Mouse (Mus musculus) adrenal gland, postnatal 4 days (tissue): Measurements from ENCODE around the gene Sesn1. TPM values are rescaled to one million over a fixed set of nuclear protein-coding genes. Genes with fewer than 3 reads are reported as not detected.
A peak's percentile ranks its signal among the peaks of the same experiment; 100 is the strongest.
"Not testable (repeated sequence)": the region's sequence is repeated elsewhere in the genome, so short reads cannot be mapped to it uniquely, and the experiment has no call there.

Source experiments
- DNase-seq, 2 experiments: peaks; one replicate each; pipeline ENCODE4 v3.0.0; 2021 to 2022; ENCODE audit warnings: low spot score in 2 of 2, mixed read lengths in 2 of 2
- total RNA-seq, 2 experiments: library from RNA; stranded (reverse); gene quantifications; 2 replicates each; pipeline ENCODE4 v1.2.3; 2021

Gene Sesn1
- total RNA-seq, 2 experiments from 2014 or later, result 31.1 to 35.5 TPM

DNA sequence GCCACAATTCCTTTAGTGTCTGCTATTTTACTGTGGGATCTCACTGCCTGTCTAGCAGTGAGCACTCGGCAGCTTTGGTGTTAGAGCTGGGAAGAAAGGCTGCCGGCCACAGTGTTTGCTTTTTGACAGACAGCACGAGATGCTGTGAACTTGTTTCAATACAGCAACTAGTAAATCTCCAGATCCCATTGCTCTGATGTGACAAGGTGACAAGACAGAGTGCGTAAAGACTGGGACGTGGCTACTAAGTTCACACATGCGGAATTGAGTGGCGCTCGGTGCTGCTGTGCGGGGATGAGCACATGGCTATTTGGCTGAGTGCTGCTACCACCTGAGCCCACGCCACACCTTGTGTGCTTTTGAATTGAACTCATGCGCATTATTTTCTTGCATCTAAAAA is 97.7 kb downstream of the Sesn1 start:
- no peak for DNase-seq

DNA sequence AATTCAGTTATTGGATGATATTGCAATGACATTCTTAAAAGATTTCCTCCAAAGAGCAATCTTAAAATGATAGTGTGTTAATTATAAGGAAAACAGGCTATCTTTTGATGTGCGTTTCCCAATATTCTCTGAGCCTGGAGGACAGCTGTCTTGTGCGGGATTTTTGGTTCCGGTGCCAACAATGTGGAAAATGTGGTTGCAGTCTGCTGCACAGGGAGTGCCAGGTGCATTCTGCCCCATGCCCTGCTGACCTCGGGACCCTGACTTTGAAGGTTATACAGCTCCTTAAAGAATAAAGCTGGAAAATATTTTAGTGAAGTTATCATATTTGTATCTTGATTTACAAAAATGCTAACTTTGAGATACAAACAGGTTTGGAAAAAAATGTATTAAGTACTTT is 98.2 kb downstream of the Sesn1 start:
- DNase-seq, result no peak

DNA sequence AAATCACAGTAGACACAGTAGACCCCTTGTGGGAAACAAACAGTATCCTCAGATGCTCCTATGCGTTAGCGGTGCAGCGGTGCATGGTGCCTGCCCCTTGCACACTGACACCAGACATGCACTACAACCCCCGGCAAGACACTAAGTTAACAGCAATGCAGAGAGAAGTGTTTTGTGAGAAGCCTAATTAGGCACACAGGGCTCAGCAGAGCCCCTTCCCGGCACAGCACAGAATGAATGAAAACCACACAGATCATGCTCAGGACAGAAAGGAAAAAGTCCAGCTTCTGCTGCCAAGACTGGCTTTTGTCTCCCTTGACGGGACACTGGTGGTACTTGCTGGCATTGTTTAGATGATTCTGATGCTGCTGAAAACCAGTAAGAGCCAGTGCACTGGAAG is 99.2 kb downstream of the Sesn1 start:
- DNase-seq, result no peak

DNA sequence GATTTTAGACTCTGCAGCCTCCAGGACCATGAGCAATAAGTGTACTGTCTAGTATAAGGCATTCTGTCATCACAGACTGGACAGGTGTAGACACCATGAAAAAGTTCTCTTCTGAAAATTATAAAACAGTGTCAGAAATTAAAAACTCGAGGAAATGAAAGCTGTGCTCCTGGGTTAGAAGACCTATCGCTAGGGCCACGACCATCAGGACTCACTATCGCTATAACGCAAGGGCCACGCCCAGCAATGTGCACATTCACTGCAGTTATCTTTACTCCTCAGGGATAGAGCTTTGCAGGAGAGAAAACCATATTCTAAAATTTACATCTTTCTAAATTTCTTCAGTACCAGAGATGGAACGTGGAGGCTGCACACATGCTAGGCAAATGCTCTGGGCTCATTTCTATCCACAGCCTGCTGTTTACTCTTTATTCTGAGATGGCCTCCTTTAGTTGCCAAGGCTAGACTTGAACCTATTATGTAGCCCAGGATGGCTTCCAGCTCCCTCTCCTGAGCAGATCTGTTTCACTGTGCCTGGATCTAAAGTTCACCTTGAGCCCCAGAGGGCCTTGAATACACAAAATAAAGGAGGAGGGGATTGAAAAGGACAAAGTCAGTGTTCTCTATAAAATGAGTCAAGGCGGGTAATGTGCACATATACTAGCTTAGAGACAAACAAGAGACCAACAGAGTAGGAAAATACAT is 102.7 kb downstream of the Sesn1 start:
- DNase-seq, result no peak

DNA sequence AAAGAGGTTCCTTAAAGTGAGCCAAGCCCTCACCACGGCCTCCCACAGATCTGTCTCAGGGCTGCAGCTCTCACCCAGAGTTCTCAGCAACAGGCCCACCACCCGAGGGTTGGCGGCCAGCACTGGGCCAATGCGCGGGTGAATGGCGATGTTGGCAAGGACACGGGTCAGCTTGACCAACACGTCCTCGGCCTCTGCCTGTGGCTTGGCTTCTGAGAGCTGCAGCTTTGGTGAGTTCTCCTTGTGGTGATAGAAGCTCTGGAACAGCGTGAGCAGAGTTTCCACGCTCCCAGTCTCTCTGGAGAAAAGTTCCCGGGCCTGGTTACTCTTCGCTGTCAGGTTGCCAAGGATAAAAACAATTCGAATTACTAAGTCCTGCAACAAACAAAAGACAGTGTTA is 117.0 kb downstream of the Sesn1 start:
- DNase-seq, result no peak

DNA sequence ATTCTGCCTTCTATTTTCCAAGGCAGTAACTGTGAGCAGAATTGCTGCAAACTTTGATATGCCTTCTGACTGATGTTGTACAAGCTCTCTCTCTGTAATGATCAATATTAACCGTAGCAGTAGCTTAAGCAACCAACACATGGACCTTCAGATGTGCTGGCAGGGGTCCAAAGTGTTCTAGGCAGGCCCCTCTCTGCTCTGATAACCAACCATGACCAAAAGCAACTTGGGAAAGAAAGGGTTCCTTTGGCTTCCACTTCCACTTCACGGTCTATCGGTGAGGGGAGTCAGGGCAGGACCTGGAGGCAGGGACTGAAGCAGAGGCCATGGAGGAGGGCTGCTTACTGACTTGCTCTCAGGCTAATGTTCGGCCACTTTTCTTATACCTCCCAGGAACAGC is 121.2 kb downstream of the Sesn1 start:
- no peak for DNase-seq

DNA sequence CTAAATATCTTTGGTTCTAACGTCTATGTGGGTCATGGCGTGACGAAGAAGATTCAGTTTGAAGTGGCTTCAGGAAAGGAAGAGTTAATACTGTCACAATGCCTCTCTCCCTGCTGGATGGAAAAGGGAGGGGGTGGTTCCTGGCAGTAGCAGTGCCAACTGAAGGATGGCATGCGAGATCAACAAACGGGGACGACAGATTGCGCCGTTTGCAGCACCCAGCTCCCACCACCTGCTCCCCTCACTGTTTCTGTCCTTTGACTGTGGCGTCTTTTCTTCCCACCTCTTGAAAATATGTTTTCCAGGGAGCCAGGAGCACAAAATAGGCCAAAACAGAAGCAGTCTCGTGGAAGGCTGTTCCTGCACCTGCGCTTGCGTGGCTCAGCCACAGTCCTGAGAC is 122.2 kb downstream of the Sesn1 start:
- DNase-seq, result no peak

DNA sequence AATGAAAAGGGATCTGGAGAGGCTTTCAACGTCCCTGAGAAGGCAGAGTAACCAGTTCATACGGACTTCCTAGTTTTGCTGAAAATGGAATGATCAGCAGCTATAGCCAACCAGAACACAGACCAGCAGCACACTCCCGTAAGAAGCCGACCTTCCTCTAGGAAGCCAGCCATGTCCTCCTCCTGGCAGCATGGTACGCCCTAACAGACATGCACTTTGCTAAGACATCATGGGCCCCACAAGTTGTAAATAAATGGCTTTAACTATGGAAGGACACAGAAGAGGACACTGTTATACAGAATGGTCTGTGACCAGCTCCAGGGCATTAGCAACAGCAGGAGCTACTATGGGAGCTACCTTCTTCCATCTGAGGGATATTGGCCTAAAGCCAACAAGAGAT is 123.2 kb downstream of the Sesn1 start:
- no peak for DNase-seq

DNA sequence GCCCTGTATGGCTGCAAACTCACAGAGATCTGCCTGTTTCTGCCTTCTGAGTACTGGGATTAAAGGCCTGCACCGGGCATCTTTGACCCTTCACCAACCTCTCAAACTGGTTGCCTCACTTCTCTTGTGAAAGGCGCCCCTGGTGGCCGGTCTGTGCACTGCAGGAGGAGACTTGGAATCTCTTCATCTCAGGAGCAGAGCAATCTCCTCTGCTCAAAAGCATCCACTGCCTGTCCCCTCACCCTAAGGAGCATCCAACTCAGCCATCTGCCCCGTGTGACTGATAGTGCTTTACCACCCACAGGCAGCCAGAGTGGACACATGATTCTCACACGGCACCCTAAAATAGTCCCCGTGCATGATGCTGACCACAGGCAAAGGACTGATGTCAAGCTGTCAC is 123.8 kb downstream of the Sesn1 start:
- peak in 1 of 2 experiments; percentile 25 for DNase-seq

DNA sequence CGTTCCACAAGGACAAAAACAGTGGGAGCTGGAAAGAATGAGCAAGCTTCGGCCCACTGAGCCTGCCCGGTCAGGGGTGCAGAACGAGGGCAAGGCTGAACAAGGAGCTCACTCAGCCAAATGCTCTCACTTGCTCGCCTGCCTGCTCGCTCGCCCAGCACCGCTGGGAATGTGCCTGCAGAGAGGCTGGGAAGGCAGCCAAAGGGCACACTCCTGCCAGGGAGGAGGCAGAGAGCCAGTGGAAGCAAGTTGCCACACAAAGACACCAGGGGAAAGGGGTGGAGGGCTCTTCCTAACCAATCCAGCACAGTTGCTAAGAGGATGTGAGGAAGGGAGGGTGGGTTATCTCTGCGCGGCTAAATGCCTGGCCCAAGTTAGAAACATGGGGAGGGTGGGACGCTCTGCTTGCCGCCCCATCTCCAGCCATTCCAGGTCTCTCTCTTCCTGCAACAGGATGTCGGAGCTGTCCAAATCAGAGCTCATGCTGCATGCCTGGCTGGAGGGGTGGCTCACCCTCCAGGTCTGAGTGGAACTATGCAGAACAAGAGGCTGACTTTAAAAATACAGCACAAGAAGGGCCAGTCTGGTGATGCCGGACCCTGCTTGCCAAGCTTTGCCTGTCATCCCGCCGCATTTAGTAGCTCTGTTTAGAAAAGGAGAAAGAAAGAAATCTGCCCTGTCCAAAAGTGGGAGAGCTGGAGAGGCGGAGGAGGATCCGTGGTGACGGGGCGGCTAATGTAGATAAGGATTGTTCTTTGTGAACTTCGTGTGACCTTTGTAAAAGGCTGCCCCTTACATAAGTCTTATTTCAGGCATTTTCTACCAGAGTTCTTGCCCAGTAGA is 125.1 kb downstream of the Sesn1 start:
- DNase-seq, result peak; percentile 15 to 63

DNA sequence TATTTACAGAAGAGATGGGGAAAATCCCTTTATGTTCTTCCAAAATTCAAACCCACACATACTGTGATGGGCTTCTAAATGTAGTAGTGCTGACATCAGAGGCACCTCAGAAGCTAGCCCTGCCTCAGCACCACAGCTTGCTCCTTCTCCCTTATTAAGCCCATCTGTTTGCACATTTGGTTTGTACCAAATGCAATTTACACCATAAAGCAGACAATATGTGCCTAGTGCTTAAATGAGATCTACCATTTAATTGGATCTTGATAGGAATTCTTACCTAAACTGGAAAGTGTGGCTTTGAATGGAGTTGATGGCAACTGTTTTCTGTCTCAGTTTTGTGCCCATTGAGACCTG is 125.7 kb downstream of the Sesn1 start:
- no peak for DNase-seq

DNA sequence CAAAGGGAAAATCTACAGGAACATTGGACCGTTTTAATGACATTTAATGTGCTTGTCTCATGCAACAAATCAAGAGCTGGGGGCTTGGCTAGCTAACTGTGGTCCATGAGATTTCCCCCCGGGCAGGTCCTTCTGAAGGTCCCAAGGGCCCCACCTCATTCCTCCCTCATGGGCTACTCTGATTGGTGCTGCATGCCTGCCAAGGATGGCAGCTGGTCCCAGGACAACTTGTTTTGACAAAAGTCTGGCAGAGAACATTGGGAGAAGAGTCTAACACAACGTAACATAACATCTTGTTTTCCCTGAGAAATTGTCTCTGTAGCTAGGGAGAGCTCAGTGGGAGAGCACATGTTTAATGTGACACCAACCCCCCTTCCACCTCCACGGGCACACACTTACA is 126.4 kb downstream of the Sesn1 start:
- DNase-seq, result no peak

DNA sequence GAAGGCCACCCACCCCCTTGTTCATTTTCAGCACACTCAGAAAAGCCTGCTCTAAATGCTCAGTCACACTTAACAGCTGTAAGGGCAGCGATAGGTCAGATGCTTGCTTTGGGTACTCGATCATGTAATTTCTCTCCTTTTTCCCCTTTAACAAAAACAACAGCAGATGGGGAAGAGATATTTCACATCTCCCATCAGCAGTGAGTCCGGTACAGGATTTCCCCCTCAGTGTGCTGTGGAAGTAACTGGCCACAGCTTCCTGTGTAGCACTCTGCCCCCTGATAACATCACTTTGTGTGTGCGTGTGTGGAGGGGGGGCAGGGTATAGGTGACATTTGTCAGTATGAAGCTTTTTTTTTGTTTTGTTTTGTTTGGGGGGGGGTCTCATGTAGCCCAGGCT is 127.4 kb downstream of the Sesn1 start:
- DNase-seq, result no peak

GRCm38 (mm10) chr10:41939090-41939489 is 129.4 kb downstream of the Sesn1 start:
- DNase-seq, result no peak

- not testable (repeated sequence) for DNase-seq
Observed at GRCm38 (mm10) chr10:41952354-41952753, 142.6 kb downstream of the Sesn1 start.

DNA sequence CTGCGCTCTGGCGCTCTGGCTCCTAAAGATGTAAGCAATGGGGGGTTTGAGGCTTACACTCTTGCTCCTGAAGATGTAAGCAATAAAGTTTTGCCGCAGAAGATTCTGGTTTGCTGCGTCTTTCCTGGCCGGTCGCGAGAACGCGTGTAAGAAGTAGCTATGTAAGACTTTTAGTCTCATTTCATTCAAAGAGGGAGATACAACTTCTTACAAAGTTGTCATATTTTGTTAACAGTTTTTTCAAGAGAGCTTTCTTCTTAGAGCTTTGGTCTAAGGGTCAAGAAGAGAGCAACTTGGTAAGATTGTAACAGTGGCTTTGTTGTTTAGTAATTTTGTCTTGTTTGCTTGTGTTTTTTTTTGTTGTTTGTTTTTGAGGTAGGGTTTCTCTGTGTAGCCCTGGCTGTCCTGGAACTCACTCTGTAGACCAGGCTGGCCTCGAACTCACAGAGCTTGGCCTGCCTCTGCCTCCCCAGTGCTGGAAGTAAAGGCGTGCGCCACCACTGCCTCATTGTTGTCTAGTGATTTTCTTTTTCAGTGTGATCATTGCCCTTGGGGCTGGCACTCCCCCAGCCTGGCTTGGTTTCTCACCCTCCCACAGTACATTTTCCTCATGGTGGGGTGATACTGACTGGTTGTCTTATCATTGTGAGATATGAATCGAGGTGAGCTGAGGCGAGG is 143.3 kb downstream of the Sesn1 start:
- no peak for DNase-seq

DNA sequence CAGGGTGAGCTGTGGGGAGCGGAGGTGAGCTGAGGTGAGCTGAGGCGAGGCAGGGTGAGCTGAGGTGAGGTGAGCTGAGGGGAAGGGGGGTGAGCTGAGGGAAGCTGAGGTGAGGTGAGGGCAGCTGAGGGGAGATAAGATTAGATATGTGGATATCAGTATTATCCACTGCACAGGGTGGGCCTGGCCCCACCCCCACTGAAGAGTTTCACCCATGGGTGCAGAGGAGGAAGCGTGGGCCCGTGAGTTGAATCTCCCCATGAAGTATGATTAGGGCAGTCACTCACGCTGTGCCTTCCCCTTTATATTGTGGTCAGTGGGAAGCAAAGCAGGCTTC is 143.8 kb downstream of the Sesn1 start:
- DNase-seq, result no peak

DNA sequence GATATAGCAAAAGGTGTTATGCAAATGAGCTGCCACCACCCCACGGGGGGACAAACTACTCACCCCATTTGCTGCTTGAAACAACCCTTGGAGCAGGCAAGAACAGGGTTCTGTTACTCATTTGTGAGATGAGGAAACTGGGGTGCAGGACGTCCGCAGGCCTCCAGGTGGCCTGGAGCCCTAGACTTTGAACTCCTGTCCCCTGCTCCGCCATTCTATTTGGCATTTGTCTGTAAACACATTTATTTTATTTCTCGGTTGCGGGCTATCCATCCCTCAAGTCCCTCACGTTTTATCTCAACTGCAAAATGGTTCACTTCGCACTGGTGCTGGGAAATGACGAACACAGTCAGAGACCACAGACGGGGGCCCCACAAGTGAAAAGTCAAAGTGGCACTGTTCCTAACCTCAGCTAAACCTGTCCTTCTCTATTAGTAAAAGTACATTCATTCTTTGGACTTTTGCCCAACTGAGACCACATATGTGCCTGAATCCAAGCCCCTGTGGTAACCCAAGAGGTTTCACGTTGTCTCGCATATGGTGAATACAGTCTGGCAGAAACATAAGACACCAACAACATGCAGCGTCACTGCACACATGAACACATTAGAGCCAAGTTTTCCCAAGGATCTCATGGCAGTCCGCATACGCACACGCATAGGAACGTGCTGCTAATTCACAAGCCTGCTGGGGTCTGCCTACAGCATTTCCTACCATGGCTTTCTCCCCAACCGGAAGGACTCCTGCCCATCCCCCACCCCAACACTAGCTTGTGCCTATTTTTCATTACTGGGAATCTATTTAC is 147.9 kb downstream of the Sesn1 start:
- no peak for DNase-seq
